Mouse (Mus musculus) left cerebral cortex, adult 11 months (tissue): ENCODE measurements around the gene Rnf8.

Source experiments
- DNase-seq: peaks from one replicate; pipeline ENCODE4 v3.0.0; 2022; ENCODE audit warnings: low spot score

The Rnf8 gene

DNA sequence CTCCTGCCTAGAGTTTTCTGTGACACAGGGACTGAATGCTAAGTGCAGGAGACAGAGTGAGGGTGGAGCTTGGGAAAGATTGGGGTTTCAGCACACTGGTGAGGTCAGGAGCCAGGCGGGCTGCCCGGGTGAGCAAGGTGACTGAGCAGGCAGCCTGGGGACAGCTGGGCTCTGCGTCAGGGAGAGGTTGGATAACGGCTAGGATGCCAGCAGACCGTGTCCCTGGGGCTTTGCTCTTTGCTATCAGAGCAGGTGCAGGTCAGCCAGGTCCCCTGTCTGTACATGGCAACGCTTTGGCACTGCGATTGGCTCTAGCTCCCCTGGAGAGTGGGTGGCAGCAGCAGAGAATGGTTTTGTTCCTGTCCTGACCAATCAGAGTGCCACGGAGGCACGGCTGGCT lies 12.7 kb downstream of the Rnf8 start:
- DNase-seq, result no peak

DNA sequence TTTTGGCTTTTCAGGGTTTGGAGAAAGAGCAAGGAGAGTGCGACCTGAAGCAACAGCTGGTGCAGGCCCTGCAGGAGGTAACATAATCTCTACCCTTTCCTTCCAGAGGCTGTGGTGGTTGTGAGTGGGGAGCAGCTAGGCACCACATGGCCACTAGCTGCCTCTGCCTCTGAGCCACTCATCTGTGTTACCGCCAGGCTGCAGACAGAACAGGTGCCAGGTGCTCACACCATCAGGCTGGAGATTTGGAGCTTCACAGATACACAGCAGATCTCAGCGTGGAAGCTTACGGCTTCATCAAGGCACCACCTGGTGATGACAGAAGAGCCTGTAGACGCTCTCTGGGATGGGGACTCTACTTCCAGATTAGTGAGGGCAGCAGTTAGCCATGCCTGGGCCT lies 14.4 kb downstream of the Rnf8 start:
- DNase-seq, result no peak

DNA sequence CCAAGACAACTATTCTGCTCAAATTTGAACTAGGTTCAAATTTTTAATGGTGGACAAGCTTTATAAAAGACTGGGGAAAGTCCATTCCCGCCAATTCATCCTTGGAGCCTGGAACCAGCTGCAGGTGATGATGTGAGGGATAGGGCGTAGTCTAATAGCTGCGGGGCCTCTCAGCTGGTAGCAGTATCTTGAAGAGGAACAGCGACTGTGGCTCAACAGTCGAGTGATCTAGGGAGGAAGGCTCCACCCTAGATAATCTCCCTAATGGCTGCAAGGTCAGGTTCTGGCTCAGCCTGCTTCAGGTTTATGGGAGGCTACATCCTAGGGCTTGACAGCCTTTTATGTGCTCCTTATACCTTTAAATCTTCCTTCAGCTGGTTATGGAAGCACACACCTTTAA lies 15.0 kb downstream of the Rnf8 start:
- DNase-seq, result no peak

DNA sequence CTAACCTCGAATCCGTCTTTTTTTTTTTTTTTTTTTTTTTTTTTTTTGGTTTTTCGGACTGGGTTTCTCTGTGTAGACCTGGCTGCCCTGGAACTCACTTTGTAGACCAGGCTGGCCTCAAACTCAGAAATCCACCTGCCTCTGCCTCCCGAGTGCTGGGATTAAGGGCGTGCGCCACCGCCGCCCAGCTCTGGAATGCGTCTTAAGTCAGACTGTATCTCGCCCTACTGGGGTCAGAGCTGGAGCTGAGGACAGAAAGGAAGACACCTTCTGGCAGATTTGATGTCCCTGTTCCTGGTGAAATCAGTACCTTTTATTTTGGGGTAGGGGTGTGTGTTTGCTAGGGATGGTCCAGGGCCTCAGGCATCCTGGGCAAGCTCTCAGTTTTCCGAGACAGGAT lies 17.7 kb downstream of the Rnf8 start:
- DNase-seq, result no peak

DNA sequence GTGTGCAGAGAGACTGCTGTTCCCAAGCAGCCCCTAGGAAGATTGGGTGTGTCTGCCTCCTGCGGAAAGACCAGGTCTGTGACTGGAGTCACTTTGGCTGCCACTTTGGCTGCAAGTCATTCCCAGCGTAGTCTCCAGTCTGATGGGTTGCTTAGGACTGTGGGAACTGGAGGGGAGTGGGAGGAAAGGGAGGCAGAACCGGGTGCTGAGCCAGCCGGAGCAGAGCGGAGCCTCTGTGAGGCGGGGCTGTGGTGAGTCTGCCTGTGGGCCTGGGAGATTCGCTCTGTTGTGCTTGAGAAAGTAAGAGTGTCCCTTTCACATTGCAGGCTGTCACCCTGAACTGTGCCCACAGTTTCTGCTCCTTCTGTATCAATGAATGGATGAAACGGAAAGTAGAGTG lies 20.9 kb downstream of the Rnf8 start:
- DNase-seq, result no peak

DNA sequence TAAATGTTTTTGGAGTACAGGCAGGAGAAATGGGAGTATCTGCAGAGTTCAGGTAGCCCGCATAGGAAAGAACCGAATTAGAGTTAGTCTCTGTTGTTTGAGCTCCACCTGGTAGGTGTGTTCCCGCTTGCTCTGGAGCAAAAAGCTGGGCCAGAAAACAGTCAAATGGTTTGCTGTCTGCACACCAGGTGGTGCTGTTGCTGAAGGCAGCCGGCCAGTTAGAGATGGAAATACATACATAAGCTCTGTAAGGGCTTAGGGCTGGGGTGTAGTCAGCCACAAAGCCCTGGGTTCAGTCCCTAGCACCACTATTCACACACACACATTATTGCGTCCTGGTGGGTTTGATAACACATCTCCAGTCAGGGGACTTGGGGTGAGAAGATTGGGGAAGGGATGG lies 21.5 kb downstream of the Rnf8 start:
- DNase-seq, result no peak

DNA sequence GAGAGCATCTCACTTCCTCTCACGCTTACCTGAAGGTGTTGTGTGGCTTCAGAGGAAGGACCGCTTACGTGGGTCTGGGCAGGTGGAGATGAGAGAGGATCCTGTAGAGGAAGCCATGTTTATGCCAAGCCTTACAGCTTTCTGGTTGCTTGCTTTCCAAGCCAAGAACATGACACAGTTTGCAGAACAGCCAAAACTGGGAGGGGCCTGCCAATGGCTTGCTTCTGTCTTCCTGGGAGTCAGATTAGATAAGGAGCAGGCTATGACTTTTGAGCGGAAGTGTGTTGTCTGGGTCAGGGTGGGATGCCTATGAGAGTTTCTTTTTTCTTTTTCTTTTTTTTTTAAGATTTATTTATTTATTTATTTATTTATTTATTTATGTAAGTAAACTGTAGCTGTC lies 22.8 kb downstream of the Rnf8 start:
- DNase-seq, result no peak

DNA sequence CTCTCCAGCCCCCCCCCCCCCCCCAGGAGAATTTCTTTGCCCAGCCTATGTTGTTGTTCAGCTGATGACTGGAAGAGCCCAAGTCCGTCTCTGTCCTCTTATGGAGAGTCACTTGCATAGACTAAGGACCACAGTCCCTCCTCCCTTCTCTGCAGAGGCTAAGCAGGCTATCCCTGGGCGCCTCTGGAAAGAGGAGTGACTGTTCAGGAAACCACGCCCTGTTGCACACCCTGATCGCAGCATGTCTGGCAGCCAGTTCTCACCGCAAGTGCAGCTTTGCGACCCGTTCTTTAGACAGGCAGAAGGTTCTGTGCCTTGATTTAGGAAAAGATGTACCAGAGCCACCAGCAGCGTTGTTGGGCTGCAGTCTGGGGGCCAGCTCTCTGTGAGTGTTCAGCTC lies 23.3 kb downstream of the Rnf8 start:
- no peak for DNase-seq

DNA sequence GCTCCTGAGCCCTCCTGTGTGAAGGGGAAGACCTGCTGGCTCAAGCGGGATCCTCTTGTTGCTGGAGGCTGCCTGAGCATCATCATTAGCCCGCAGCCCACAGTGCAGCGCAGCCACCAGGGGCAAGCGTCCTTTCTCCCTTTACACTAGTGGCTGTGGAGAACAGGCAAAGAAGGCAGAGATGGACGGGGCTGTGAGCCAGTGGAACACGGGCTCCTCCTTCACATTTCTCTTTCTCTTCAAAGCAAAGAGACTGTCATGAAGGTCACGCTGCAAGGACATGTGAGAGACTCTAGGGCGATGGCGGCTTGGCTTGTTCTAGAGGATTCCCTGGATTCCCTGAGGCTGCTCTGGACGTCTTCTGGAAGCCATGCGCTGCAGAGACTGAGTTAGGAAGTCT lies 26.4 kb downstream of the Rnf8 start:
- DNase-seq, result no peak

DNA sequence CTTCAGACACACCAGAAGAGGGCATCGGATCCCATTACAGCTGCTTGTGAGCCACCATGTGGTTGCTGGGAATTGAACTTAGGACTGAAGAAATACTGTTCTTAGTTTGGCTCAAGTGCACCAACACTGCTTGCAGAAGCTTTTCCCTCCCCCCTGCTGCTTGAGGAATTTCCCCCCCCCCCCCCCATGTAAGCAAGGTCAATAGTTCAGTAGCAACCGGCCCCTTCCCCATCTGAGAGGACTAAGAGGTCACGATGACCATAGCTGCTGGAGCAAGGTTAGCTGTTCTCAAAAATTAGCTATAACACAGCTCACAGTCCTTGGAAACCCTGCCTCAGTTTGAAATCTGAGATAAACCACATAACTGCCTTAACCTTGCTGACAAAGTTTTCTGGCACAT lies 27.6 kb downstream of the Rnf8 start:
- no peak for DNase-seq

DNA sequence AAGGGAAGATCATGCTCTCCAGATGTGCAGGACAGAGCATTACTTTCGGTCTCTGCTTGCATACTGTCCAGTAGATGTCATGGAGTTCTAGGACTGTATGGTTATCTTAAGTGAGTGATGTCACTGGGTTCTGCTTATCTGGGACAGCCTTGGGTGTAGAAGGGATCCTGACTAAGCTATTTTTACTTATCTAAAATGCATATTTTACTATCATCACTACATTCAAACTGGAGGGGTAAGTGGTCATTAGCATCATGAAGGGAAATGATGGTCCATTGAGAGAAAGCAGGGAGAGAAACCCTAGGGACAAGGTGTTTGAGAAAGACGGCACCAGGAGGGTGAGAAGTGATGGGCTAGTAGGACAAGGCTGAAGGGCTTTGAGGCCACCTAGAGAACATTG lies 43.7 kb downstream of the Rnf8 start:
- no peak for DNase-seq

DNA sequence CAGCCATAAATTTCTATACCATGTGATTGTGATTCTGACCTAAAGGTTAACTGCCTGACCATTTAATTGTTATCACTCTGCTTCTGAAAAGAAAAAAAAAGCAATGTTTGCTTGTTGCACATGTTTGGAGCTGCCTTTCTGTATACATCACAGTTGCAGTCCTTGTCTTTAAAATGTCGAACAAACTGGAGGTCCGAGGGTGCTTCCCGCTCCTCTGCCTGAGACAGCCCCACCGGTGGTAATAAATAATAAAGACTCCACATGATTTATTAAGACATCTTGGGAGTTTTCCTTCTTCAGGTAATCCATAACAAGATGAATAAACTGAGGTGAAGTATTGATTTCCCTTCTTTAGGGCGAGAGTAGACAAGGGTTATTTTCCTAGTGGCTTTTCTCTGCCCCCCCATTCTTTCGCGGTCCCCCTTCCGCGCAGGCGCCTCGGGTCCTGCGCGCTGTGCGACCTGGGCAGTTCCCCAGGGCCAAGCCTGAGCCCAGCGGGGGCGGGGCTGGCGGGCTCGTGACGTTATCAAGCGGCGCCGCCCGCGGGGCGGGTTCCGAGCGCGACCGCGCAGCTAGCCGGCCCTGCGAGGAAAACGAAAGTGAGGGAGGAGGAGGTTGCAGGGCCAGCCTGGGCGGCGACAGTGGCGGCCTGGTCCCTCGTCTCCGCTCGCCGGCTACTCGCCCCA lies 45.6 kb downstream of the Rnf8 start, which contains the start of gene Cmtr1:
Gene Cmtr1 (plus strand): TSS at position 520 of the 686 bp plus-strand sequence.
- peak; percentile 89 for DNase-seq

DNA sequence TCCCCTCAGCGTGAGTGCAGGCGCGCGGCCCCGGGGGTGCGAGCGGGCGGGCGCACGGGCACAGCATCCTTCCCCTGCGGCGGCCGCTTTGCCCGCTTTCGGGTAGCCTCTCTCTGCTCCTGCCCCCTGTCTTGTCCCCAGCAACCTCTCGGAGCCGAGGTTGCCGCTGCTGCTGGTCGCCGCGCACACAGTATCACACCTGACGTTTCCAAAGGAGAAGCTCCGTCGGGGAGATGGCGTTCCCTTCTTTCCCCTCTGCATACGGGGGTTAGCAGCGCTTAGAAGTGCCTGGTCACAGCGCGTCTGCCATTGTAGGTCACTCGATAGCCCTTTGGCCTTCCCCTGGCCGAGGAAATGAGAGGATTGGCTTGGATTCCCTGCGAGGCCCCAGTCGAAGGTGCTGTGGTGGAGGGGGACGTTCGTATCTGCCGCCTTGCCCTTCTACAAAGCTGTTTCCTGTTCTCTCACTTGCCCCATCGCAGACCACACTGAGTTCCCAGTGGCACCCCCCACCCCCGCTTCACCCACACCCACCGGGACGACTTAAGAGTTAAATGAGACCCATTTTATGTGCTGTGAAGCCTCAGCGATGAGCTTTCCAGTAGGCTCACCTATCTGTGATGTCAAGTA lies 46.3 kb downstream of the Rnf8 start:
- peak; percentile 17 for DNase-seq

DNA sequence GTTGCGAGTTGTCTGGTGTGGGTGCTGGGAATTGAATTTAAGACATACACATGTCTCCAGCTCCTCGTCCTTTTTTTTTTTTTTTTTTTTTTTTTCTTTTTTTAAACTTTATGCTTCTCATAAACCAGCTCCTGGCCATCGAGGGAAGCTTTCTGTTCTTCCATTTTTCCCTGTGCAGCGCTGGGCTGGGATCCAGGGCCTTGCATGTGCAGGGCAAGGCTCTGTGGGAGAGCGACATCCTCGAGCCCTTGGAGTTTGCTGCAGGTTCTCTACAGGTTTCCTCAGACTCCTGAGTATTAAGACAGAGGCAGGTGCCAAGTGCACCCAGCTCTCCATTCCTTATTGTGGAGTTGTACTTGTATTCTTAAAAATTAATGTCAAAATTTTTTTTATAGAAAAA lies 47.6 kb downstream of the Rnf8 start:
- no peak for DNase-seq

DNA sequence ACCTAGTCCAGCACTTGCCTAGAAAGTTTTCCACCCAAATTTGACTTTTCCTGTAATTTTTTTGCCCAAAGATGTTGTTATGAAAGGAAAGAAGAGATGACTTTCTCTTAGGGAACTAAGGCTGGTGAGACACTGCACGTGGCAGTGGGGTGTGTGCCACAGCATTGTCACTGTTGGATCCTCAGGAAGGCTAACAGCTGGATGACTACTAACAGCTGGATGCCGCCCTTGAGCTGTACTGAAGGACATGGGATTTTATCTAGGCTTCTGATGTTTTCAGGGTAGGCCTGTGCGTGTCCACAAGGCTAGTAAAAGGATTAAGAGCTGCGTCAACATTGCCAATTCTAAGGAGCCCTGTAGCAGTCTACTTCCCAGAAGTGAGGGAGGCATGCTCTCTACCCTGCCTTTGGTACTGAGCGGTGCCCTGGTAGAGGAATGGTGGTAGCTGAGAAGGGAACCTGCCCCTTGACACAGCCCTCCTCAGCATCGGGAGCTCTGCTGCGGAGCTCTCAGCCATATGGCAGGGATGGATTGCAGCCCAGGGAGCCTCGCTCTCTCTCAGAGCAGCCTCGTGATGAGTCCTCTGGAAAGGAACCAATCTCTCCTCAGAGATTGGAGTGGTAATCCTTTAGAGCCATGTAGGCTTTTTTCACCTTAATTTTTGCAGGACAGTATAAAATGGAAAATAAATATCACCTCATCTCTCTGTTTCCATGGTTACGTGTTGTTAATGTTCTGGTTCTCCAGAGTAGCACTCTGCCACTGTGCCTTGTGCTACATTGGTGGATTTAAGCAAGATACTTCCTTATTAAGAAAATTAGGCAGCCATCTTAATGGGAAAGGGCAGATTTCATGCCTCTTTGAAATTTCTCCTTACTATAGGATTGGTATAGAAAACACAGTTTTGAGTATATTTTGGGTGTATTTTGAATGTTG lies 53.7 kb downstream of the Rnf8 start:
- peak; percentile 28 for DNase-seq

DNA sequence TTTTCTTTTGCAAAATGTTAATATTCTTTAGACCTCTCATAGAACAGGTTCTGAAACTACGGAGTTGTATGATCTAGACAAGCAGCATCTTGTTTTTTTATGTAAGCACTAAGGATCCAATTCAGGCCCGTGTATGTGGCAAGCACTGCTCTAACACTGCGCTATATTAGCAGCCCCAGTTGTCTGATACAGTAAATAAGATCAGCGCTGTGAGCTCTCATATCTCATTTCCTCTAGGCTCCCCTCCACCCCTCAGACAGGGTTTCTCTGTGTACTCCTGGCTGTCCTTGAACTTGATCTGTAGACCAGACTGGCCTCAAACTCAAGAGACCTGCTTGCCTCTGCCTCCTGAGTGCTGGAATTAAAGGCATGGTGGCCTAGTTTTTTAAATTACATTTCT lies 54.4 kb downstream of the Rnf8 start:
- DNase-seq, result no peak

DNA sequence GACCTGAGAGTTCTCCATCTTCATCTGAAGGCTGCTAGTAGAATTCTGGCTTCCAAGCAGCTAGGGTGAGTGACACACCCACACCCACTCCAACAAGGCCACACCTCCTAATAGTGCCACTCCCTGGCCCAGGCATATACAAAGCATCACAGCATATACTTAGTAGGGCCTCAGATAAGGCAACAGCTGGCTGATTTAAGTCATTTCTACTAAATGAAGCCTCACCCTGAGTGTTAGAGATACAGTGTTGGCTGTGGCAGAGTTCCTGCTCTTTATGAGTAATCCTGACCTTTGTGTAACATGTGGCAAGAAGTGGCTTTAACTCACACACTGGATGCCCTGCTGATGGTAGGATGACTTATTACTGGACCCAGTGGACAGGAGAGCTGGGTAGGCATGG lies 55.3 kb downstream of the Rnf8 start:
- no peak for DNase-seq

DNA sequence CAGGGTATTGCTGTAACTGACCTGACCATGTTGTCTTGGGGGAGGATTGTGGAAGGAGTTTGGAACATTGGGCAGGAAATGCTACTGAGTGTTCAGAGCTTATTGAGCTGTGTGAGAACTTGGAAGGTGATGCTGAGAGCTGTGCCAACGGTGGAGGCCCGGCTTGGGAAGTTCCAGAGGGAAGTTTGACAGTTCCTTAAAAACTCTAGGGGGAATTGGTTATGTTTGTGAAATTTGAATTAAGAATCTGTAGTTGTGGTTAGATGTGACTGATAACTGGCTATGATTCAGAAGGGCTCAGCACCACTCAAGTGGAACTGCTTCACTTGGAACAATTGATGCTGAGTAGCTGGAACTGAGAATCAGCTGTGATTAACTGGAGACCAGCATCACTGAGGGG lies 56.4 kb downstream of the Rnf8 start:
- no peak for DNase-seq

DNA sequence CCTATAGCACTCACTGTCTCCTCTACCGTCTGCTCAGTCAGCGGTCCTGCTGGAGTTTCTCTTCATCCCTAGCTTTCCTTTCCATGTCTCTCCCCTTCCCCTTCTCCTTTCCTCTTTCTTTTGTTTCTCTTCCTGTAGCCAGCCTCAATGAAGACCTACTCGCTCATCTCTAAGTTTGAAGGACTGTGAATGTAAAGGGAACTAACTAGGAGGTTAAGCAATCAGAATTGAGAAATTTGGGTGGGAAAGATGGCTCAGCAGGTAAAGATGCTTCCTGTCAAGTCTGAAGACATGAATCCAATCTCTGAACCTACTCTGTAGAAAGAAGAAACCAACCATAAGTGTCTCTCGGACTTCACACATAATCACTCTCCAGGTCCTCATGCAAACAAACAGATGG lies 58.7 kb downstream of the Rnf8 start:
- no peak for DNase-seq

DNA sequence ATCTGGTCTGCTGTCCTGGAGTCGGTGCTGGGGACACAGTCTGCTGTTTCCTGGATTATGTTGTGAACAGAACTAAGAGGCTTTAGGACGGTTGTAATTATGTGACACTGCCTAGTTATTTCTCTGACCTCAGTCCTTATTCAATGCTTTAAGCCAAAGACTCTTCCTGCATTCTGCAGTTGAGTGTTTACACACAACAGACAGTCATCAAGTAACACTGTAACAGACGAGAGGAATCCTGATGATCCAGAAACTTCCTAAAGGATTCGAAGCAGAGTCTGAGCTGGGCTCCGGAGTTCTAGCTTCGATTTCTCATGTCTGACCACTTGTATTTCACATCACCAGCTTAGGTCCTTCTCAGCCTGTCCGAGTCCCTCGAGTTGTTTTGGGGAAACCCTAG lies 63.9 kb downstream of the Rnf8 start:
- no peak for DNase-seq

DNA sequence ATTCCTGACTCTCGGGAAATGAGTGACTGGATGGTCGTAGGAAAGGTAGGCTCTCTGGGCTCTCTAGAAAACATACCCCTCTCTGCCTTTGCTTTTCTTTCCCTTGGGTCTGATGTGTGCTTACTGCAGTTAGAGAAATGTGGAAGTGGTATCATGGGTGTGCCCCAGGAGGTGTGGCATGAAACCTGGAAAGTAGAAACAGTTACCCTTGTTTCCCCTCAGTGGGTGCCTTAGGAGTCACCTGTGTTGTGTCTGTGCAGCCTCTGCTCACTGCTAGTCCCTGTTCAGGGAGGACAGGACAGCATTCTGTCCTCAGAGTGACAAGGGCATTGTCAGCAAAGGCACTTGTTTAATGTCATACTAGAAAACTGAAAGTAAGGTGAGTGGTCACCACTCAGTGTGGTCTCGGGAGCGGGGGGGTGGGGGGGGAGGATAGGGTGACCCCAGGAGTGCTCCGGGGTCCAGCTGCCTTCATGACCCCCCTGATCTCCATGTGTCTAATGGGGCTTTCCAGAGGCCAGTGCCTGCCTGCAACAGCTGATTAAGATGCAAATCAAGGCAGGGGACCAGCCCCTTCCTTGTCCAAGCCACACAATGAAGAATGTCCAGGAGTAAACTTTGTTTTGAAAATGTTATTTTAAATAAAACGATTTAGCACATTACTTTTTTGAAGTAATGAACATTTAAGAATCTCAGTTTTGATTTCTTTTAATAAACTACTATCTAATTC lies 64.6 kb downstream of the Rnf8 start:
- DNase-seq, result no peak

DNA sequence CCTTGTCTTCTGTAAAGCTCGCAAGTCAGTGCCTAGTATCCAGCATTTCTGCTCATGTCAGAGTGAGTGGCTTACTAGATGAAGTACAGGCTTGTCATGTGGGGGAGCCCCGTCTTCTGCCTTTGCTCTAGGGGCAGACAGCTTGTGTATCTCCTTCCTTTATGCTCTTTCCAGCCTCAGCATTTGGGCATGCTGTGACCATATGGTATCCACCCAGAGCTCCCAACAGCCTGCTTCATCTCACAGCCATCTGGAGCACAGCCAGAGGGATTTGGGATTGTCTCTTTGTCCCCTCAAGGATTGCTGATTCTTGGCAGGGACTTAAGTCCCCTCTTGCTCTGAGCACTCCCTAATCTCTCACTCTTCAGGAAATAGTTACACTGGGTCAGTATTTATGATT lies 65.6 kb downstream of the Rnf8 start:
- no peak for DNase-seq
